Mouse (Mus musculus): Measurements from ENCODE around the gene Fstl1. TPM values are rescaled to one million over a fixed set of nuclear protein-coding genes. Genes with fewer than 3 reads are reported as not detected.

The Fstl1 gene
- polyA plus RNA-seq, 1 experiment from 2014 or later = 641 TPM

DNA sequence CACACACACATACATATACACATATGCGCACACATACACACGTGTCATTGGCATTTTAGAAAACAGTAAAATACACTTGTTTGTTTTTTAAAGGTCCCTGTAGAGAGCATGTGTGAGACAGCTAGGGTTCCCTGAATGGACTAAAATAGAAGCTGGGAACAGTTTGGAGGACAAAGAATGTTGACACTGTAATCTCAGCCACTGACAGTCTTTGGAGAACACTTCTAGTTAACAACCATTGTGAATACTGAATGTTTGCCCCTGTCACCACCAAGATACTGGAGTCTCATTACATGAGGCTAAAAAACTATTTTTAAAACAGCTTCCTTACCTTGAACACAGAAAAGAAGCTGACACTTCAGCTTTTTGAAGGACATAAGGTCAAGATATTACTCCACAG, 19.4 kb upstream of the Fstl1 start:
- no peak for TF ChIP-seq CTCF (IDR thresholded peaks at IDR 0.05; ENCODE audit: low read depth)
- Histone ChIP-seq H3K4me3 (replicated peaks; ENCODE audit: low read depth, low read length) (no peak overlapping the region), H3K36me3 (ENCODE audit: insufficient read depth, low read length) (no peaks in the 10 kb centered on the region), H3K4me1 (replicated peaks; ENCODE audit: insufficient read depth, low read length) (0 out of 2 replicates have a peak, but pooled peaks cover 3% of the 10 kb centered on the region), H3K27me3 (ENCODE audit: insufficient read depth, low read length) (no peaks in the 10 kb centered on the region), H3K4me2 (ENCODE audit: low read length) (no peak overlapping the region), H3K9ac (ENCODE audit: low read depth, low read length) (no peak overlapping the region), H3K9me3 (replicated peaks; ENCODE audit: low read length) (no peaks in the 10 kb centered on the region), H3K27ac (no peak overlapping the region)
- 76% methylated on average over 2 of the region's 2 CpGs for WGBS
- DNase-seq (ENCODE audit: low spot score) = no peak
- ATAC-seq (replicated peaks; ENCODE audit: low FRiP score, low read depth) = no peak

DNA sequence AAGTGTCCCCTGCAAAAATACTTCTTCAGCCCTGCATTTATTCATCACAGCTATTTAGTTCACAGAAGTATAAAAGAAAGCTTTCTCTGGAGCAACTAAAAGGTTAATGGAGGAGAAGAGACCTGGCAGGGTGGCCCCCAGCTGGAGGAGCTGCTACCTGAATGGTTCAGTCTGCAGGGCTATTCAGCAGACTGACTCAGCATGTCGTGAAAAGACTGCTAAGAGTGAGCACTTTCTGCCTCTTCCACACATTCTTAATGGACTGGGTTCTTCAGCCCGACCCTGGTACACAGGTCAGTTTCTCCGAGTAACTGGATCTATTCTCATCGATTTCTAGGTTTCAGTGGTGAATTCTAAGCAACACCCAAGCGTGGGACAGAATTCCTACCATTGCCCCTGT, 12.9 kb upstream of the Fstl1 start:
- no peak for DNase-seq (ENCODE audit: low spot score)
- Histone ChIP-seq H3K27me3 (ENCODE audit: insufficient read depth, low read length) (no peaks in the 10 kb centered on the region), H3K36me3 (ENCODE audit: insufficient read depth, low read length) (no peaks in the 10 kb centered on the region), H3K9me3 (replicated peaks; ENCODE audit: low read length) (no peaks in the 10 kb centered on the region), H3K9ac (ENCODE audit: low read depth, low read length) (no peak overlapping the region), H3K4me3 (replicated peaks; ENCODE audit: low read depth, low read length) (no peak overlapping the region), H3K4me1 (replicated peaks; ENCODE audit: insufficient read depth, low read length) (no peaks in the 10 kb centered on the region), H3K27ac (no peak overlapping the region), H3K4me2 (ENCODE audit: low read length) (no peak overlapping the region)
- TF ChIP-seq CTCF (IDR thresholded peaks at IDR 0.05; ENCODE audit: low read depth) = no peak
- no peak for ATAC-seq (replicated peaks; ENCODE audit: low FRiP score, low read depth)
- 52% methylated on average over 5 of the region's 5 CpGs for WGBS

DNA sequence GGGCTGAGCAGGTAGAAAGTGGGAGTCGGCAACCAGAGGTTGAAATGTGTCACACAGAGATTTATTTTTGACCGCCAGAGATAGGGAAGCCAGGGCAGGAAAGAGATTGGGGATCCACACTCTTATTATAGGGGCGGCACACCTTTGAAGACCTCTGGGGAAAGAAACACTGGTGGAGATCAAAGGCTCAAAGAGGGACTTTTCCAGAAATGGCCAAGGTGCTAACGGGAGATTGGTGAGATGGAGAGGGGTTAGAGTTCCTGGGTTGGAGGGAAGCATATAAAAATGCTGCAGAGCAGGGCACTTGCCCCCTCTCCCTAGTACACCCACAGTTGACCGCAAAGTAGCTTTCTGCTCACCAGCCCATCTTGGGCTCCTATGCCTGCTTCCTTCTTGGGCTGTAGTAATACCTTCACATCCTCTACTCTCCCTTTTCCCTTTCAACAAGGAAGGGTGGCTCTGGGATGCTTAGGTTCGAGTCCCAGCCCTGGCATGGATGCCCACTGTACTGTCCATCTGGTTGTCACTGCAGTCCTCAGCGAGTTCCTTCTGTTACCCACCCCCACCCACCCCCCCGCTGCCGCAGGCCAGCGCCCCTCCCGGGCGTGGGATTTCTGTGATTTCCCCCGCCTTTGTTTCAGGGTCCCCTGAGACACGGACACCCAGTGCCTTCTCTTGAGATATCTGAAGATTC, 360 bp upstream of the Fstl1 start:
- peak overlapping the region; percentile 80 for H3K9ac ChIP-seq (ENCODE audit: low read depth, low read length)
- peaks cover 12% of the 10 kb centered on the region; the same call in 1 of the 2 replicates for H3K4me1 ChIP-seq (replicated peaks; ENCODE audit: insufficient read depth, low read length)
- 0 out of 2 replicates have a peak, but pooled peaks cover 3% of the 10 kb centered on the region for H3K36me3 ChIP-seq (ENCODE audit: insufficient read depth, low read length)
- H3K4me3 ChIP-seq (replicated peaks; ENCODE audit: low read depth, low read length) = peak overlapping the region; percentile 85
- H3K27me3 ChIP-seq (ENCODE audit: insufficient read depth, low read length) = no peaks in the 10 kb centered on the region
- TF ChIP-seq CTCF (IDR thresholded peaks at IDR 0.05; ENCODE audit: low read depth) = no peak
- 30% methylated on average over 14 of the region's 14 CpGs for WGBS
- no peak for DNase-seq (ENCODE audit: low spot score)
- no peaks in the 10 kb centered on the region for H3K9me3 ChIP-seq (replicated peaks; ENCODE audit: low read length)
- ATAC-seq (replicated peaks; ENCODE audit: low FRiP score, low read depth) = peak; percentile 27; the same call in 1 of the 2 replicates
- peak overlapping the region; percentile 93; the same call in 1 of the 2 replicates for H3K27ac ChIP-seq
- H3K4me2 ChIP-seq (ENCODE audit: low read length) = peak overlapping the region; percentile 71

DNA sequence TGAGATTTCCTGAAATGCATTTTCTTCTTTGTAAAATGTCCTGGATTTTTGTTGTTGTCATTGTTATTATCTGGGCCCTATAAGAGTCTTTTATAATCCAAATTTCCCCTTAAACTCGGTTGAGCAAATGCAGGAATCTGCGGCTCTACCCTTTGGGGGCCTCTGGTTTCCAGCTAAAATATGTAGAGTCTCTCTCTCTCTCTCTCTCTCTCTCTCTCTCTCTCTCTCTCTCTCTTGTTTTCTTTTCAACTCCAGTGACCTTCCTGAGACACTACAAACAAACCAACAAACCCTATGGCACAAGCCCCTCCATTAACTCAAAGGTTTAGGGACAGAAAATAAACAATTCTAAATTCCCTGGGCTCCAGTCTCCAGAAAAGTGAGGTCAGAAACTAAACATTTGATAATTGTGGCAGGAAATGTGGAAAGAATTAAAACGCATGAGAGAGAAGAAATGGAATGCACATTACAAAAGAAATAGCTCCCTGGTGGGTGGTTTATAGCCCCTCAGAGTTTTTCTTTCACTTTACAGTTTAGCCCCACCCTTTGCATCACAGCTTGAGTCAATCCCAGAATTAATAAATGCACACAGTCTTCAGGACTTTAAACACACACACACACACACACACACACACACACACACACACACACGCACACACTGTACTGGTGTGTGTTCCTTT, 1.3 kb downstream of the Fstl1 start:
- DNase-seq (ENCODE audit: low spot score) (peak; percentile 85), ATAC-seq (replicated peaks; ENCODE audit: low FRiP score, low read depth) (peak; percentile 27; the same call in 1 of the 2 replicates)
- Histone ChIP-seq H3K27me3 (ENCODE audit: insufficient read depth, low read length) (no peaks in the 10 kb centered on the region), H3K9me3 (replicated peaks; ENCODE audit: low read length) (no peaks in the 10 kb centered on the region), H3K4me1 (replicated peaks; ENCODE audit: insufficient read depth, low read length) (peaks cover 12% of the 10 kb centered on the region; the same call in 1 of the 2 replicates), H3K36me3 (ENCODE audit: insufficient read depth, low read length) (peaks cover 7% of the 10 kb centered on the region; the same call in 1 of the 2 replicates), H3K27ac (peak overlapping the region; percentile 93), H3K9ac (ENCODE audit: low read depth, low read length) (peak overlapping the region; percentile 80), H3K4me3 (replicated peaks; ENCODE audit: low read depth, low read length) (peak overlapping the region; percentile 85), H3K4me2 (ENCODE audit: low read length) (peak overlapping the region; percentile 71)
- 8% methylated on average over 4 of the region's 4 CpGs for WGBS
- no peak for TF ChIP-seq CTCF (IDR thresholded peaks at IDR 0.05; ENCODE audit: low read depth)

DNA sequence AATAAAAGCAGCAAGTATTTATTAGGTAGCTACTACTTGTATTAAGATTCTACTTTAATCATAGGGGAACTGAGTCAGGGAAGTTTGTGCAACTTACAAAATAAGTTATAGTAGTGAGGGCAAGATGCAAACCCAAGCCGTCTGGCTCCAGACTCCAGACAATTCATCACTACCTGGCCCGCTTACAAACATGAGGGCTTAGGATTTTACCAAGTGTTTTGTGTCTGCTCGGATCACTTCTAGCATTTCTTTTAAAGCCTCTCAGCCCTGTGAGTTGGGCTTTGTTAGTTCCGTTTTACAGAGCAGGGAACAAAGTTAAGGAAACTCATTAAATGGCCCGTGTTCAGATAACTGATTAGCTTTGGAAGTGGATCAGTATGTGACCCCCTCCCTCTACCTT, 1.9 kb downstream of the Fstl1 start:
- Histone ChIP-seq H3K4me3 (replicated peaks; ENCODE audit: low read depth, low read length) (peak overlapping the region; percentile 85), H3K9ac (ENCODE audit: low read depth, low read length) (peak overlapping the region; percentile 10; the same call in 1 of the 2 replicates), H3K27me3 (ENCODE audit: insufficient read depth, low read length) (no peaks in the 10 kb centered on the region), H3K27ac (peak overlapping the region; percentile 93), H3K4me2 (ENCODE audit: low read length) (peak overlapping the region; percentile 71), H3K9me3 (replicated peaks; ENCODE audit: low read length) (no peaks in the 10 kb centered on the region), H3K36me3 (ENCODE audit: insufficient read depth, low read length) (peaks cover 12% of the 10 kb centered on the region), H3K4me1 (replicated peaks; ENCODE audit: insufficient read depth, low read length) (peaks cover 12% of the 10 kb centered on the region; the same call in 1 of the 2 replicates)
- WGBS = 22% methylated on average over 5 of the region's 5 CpGs
- no peak for DNase-seq (ENCODE audit: low spot score)
- no peak for ATAC-seq (replicated peaks; ENCODE audit: low FRiP score, low read depth)
- no peak for TF ChIP-seq CTCF (IDR thresholded peaks at IDR 0.05; ENCODE audit: low read depth)

DNA sequence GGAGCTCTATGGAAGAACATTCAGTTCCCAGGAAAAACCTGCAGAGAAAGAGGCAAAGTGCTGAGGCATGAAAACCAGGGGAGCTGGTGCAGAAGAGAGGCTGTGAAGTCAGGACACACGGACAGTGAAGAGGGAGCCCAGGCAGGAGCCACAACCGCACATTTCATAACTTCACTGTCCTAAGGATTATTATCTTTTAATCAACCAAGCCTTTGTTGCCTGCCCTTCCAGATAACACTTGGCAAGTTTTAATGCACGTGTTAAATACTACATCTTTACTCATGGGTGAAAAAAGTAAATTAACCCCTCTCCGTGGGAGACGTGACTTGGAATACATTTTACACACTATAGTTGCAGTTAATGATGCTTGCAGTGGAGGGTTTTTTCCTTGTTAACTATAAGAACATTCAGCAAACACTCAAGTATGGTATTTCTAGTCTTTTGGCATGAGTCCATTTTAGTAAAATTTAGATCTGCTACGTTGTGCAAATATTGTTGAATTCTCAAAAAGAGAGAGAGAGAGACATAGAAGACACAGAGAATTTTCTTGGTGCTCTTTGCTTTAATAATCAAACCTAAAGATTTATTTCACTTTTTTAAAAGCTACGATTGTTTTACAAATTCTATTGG, 3.1 kb downstream of the Fstl1 start:
- TF ChIP-seq CTCF (IDR thresholded peaks at IDR 0.05; ENCODE audit: low read depth) = no peak
- H3K36me3 ChIP-seq (ENCODE audit: insufficient read depth, low read length) = peaks cover 20% of the 10 kb centered on the region
- no peaks in the 10 kb centered on the region for H3K27me3 ChIP-seq (ENCODE audit: insufficient read depth, low read length)
- no peaks in the 10 kb centered on the region for H3K9me3 ChIP-seq (replicated peaks; ENCODE audit: low read length)
- H3K4me3 ChIP-seq (replicated peaks; ENCODE audit: low read depth, low read length) = 0 out of 2 replicates have a peak overlapping the region, but pooled peaks have one; percentile 4
- peak overlapping the region; percentile 93 for H3K27ac ChIP-seq
- H3K4me1 ChIP-seq (replicated peaks; ENCODE audit: insufficient read depth, low read length) = peaks cover 16% of the 10 kb centered on the region; the same call in 1 of the 2 replicates
- 22% methylated on average over 7 of the region's 7 CpGs for WGBS
- ATAC-seq (replicated peaks; ENCODE audit: low FRiP score, low read depth) = peak; percentile 20; the same call in 1 of the 2 replicates
- H3K9ac ChIP-seq (ENCODE audit: low read depth, low read length) = peak overlapping the region; percentile 45; the same call in 1 of the 2 replicates
- DNase-seq (ENCODE audit: low spot score) = peak; percentile 52
- peak overlapping the region; percentile 71 for H3K4me2 ChIP-seq (ENCODE audit: low read length)

All from kidney, postnatal 0 days (tissue).